13 mouse cellular contexts compared by ENCODE assay signal in genomic region chr14:51739150-51739993, GRCm38 (mm10). TPM values are rescaled to one million over a fixed set of nuclear protein-coding genes. Genes with fewer than 3 reads are reported as not detected.
DNase-seq lines count a peak whose midpoint lies in the region; ATAC-seq lines count a peak whose summit lies in the region.
"Had no signal": no experiment of that assay in that cellular context is flagged by ENCODE, and none has a peak within 500 bp of the region (broad histone marks: within the 10 kb centered on the region; RNA-seq: fewer than 3 reads in every experiment).

No protein-coding gene starts in this region.

- H3K27ac ChIP-seq in kidney, embryonic 14.5 days (ENCODE audit: low read depth, low read length): no peak overlapping the region
- no peak overlapping the region for H3K27ac ChIP-seq in embryonic facial prominence, embryonic 13.5 days
- H3K27ac ChIP-seq in hindbrain, embryonic 16.5 days (ENCODE audit: low read depth, low read length): no peak overlapping the region
- H3K27ac ChIP-seq in neural tube, embryonic 11.5 days (ENCODE audit: low read depth, low read length): no peak overlapping the region

- no peaks in the 10 kb centered on the region for H3K36me3 ChIP-seq in kidney, embryonic 14.5 days (ENCODE audit: control insufficient read depth, insufficient read depth, low read length)
- no peaks in the 10 kb centered on the region for H3K36me3 ChIP-seq in embryonic facial prominence, embryonic 13.5 days
- H3K36me3 ChIP-seq in hindbrain, embryonic 16.5 days (ENCODE audit: control insufficient read depth, insufficient read depth, low read length): no peaks in the 10 kb centered on the region
- no peaks in the 10 kb centered on the region for H3K36me3 ChIP-seq in neural tube, embryonic 11.5 days (ENCODE audit: control insufficient read depth, insufficient read depth, low read length)

- 3% methylated on average over 24 of the region's 24 CpGs for WGBS in kidney, embryonic 14.5 days
- under 1% methylated on average over 23 of the region's 24 CpGs for WGBS in embryonic facial prominence, embryonic 13.5 days
- 3% methylated on average over 23 of the region's 24 CpGs for WGBS in hindbrain, embryonic 16.5 days
- WGBS in neural tube, embryonic 11.5 days: 2% methylated on average over 24 of the region's 24 CpGs

- H3K9ac ChIP-seq in kidney, embryonic 14.5 days (ENCODE audit: low read depth, low read length): no peak overlapping the region
- no peak overlapping the region for H3K9ac ChIP-seq in embryonic facial prominence, embryonic 13.5 days
- H3K9ac ChIP-seq in hindbrain, embryonic 16.5 days (ENCODE audit: low read depth, low read length): no peak overlapping the region
- no peak overlapping the region for H3K9ac ChIP-seq in neural tube, embryonic 11.5 days (ENCODE audit: low read length)

- peak overlapping the region; percentile 40 for H3K4me2 ChIP-seq in kidney, embryonic 14.5 days (replicated peaks; ENCODE audit: low read depth, low read length)
- H3K4me2 ChIP-seq in embryonic facial prominence, embryonic 13.5 days: peak overlapping the region; percentile 88
- peak overlapping the region; percentile 62 for H3K4me2 ChIP-seq in hindbrain, embryonic 16.5 days (ENCODE audit: low read length)
- peak overlapping the region; percentile 27 for H3K4me2 ChIP-seq in neural tube, embryonic 11.5 days (ENCODE audit: low read depth)

- H3K4me3 ChIP-seq in kidney, embryonic 14.5 days (ENCODE audit: low read length): peak overlapping the region; percentile 37
- peak overlapping the region; percentile 50 for H3K4me3 ChIP-seq in embryonic facial prominence, embryonic 13.5 days
- peak overlapping the region; percentile 37 for H3K4me3 ChIP-seq in hindbrain, embryonic 16.5 days (ENCODE audit: low read length)
- H3K4me3 ChIP-seq in neural tube, embryonic 11.5 days (ENCODE audit: low read depth, low read length): no peak overlapping the region; the same call in 1 of the 2 replicates

- no peak for DNase-seq in kidney, postnatal 14 days
- no peak for DNase-seq in neural tube, embryonic 11.5 days (ENCODE audit: low spot score)
- no peak for DNase-seq in layer of hippocampus, adult 18-20 months (ENCODE audit: low spot score in 2 of 2)
- DNase-seq in left cerebral cortex, adult 9 months (ENCODE audit: low spot score in 2 of 2): no peak
- DNase-seq: left cerebral cortex, postnatal 4 days had no signal

- ATAC-seq in kidney, embryonic 14.5 days (ENCODE audit: low FRiP score, low TSS enrichment): peak; percentile 65
- no peak for ATAC-seq in embryonic facial prominence, embryonic 13.5 days (ENCODE audit: insufficient number of reproducible peaks, insufficient read depth, low FRiP score, low TSS enrichment, low read depth)
- no peak for ATAC-seq in hindbrain, embryonic 16.5 days
- ATAC-seq in neural tube, embryonic 11.5 days (ENCODE audit: insufficient read depth, low FRiP score, low TSS enrichment): no peak
- no peak for ATAC-seq in erythroid progenitor cell, adult 5-6 weeks (replicated peaks; ENCODE audit: low FRiP score, poor library complexity, severe bottlenecking)
- ATAC-seq: inflammation-experienced regulatory T-cells, adult 6 months had no signal

- no peaks in the 10 kb centered on the region for H3K9me3 ChIP-seq in kidney, embryonic 14.5 days (ENCODE audit: control insufficient read depth, low read length)
- H3K9me3 ChIP-seq in embryonic facial prominence, embryonic 13.5 days: no peaks in the 10 kb centered on the region
- no peaks in the 10 kb centered on the region for H3K9me3 ChIP-seq in hindbrain, embryonic 16.5 days (ENCODE audit: control insufficient read depth, low read length)
- H3K9me3 ChIP-seq in neural tube, embryonic 11.5 days (ENCODE audit: control insufficient read depth, low read length): no peaks in the 10 kb centered on the region

- peaks cover 33% of the 10 kb centered on the region for H3K27me3 ChIP-seq in kidney, embryonic 14.5 days (ENCODE audit: control insufficient read depth, insufficient read depth, low read length)
- H3K27me3 ChIP-seq in embryonic facial prominence, embryonic 13.5 days: peaks cover 55% of the 10 kb centered on the region
- H3K27me3 ChIP-seq in hindbrain, embryonic 16.5 days (replicated peaks; ENCODE audit: control insufficient read depth, insufficient read depth, low read length): peaks cover 37% of the 10 kb centered on the region
- peaks cover 37% of the 10 kb centered on the region for H3K27me3 ChIP-seq in neural tube, embryonic 11.5 days (ENCODE audit: control insufficient read depth, insufficient read depth, low read length)

- peaks cover 8% of the 10 kb centered on the region for H3K4me1 ChIP-seq in kidney, embryonic 14.5 days (ENCODE audit: control insufficient read depth, insufficient read depth, low read length)
- peaks cover 27% of the 10 kb centered on the region for H3K4me1 ChIP-seq in embryonic facial prominence, embryonic 13.5 days
- peaks cover 19% of the 10 kb centered on the region for H3K4me1 ChIP-seq in hindbrain, embryonic 16.5 days (ENCODE audit: control insufficient read depth, insufficient read depth, low read depth, low read length)
- H3K4me1 ChIP-seq in neural tube, embryonic 11.5 days (ENCODE audit: control insufficient read depth, insufficient read depth, low read length): peaks cover 4% of the 10 kb centered on the region; the same call in 1 of the 2 replicates

RNA-seq across cellular contexts. Expression of gene Gm5800, which starts 22.4 kb away (rescaled TPM):
- not detected in 2 replicates for polyA plus RNA-seq in kidney, embryonic 14.5 days (2014; fragmentation: Nextera tagmentation; extraction: Ambion mirVana)
- polyA plus RNA-seq in embryonic facial prominence, embryonic 13.5 days (2015; fragmentation: Nextera tagmentation; extraction: Ambion mirVana): not detected in 2 replicates
- not detected in 2 replicates for polyA plus RNA-seq in hindbrain, embryonic 16.5 days (2015; fragmentation: Nextera tagmentation; extraction: Ambion mirVana)
- polyA plus RNA-seq in neural tube, embryonic 11.5 days (2014; fragmentation: Nextera tagmentation; extraction: Ambion mirVana): not detected in 2 replicates
- total RNA-seq in erythroid progenitor cell, adult 5-6 weeks (2015; ENCODE audit: low replicate concordance): not detected in 2 replicates
- not detected in 2 replicates for total RNA-seq in erythroid progenitor cell, adult 5-6 weeks (2017; ENCODE audit: low replicate concordance)
- not detected for total RNA-seq in layer of hippocampus, adult 18-20 months (2021)
- total RNA-seq: adrenal gland, postnatal 4 days; common myeloid progenitor, adult 5-6 weeks; left cerebral cortex, postnatal 4 days had no signal
- polyA plus RNA-seq: inflammation-experienced regulatory T-cells, adult 6 months; spleen, adult 2 months had no signal

RNA-seq across cellular contexts. Expression of gene Ang4, which starts 34.0 kb away (rescaled TPM):
- polyA plus RNA-seq in kidney, embryonic 14.5 days (2014; fragmentation: Nextera tagmentation; extraction: Ambion mirVana): not detected in 2 replicates
- not detected in 2 replicates for polyA plus RNA-seq in embryonic facial prominence, embryonic 13.5 days (2015; fragmentation: Nextera tagmentation; extraction: Ambion mirVana)
- polyA plus RNA-seq in hindbrain, embryonic 16.5 days (2015; fragmentation: Nextera tagmentation; extraction: Ambion mirVana): not detected in 2 replicates
- not detected in 2 replicates for polyA plus RNA-seq in neural tube, embryonic 11.5 days (2014; fragmentation: Nextera tagmentation; extraction: Ambion mirVana)
- total RNA-seq in erythroid progenitor cell, adult 5-6 weeks (2015; ENCODE audit: low replicate concordance): not detected in 2 replicates
- total RNA-seq in erythroid progenitor cell, adult 5-6 weeks (2017; ENCODE audit: low replicate concordance): not detected in 2 replicates
- not detected for total RNA-seq in layer of hippocampus, adult 18-20 months (2021)
- total RNA-seq: adrenal gland, postnatal 4 days; common myeloid progenitor, adult 5-6 weeks; left cerebral cortex, postnatal 4 days had no signal
- polyA plus RNA-seq: inflammation-experienced regulatory T-cells, adult 6 months; spleen, adult 2 months had no signal

RNA-seq across cellular contexts. Expression of gene Gm17079, which starts 44.1 kb away (rescaled TPM):
- polyA plus RNA-seq in kidney, embryonic 14.5 days (2014; fragmentation: Nextera tagmentation; extraction: Ambion mirVana): not detected in 2 replicates
- not detected in 2 replicates for polyA plus RNA-seq in embryonic facial prominence, embryonic 13.5 days (2015; fragmentation: Nextera tagmentation; extraction: Ambion mirVana)
- polyA plus RNA-seq in hindbrain, embryonic 16.5 days (2015; fragmentation: Nextera tagmentation; extraction: Ambion mirVana): not detected in 2 replicates
- not detected in 2 replicates for polyA plus RNA-seq in neural tube, embryonic 11.5 days (2014; fragmentation: Nextera tagmentation; extraction: Ambion mirVana)
- total RNA-seq in erythroid progenitor cell, adult 5-6 weeks (2015; ENCODE audit: low replicate concordance): not detected in 2 replicates
- total RNA-seq in erythroid progenitor cell, adult 5-6 weeks (2017; ENCODE audit: low replicate concordance): not detected in 2 replicates
- not detected for total RNA-seq in layer of hippocampus, adult 18-20 months (2021)
- total RNA-seq: adrenal gland, postnatal 4 days; common myeloid progenitor, adult 5-6 weeks; left cerebral cortex, postnatal 4 days had no signal
- polyA plus RNA-seq: inflammation-experienced regulatory T-cells, adult 6 months; spleen, adult 2 months had no signal

Comparison
In these comparisons a context has a peak if more than half of its experiments do, and no peak if none do; other contexts are left out.
1. H3K4me2 ChIP-seq: peak in every context shown above with its lines; median percentile 88 in embryonic facial prominence, embryonic 13.5 days; 62 in hindbrain, embryonic 16.5 days; 40 in kidney, embryonic 14.5 days; 27 in neural tube, embryonic 11.5 days.